Mouse (Mus musculus): ENCODE data around the gene Rxra.

The Rxra gene

DNA sequence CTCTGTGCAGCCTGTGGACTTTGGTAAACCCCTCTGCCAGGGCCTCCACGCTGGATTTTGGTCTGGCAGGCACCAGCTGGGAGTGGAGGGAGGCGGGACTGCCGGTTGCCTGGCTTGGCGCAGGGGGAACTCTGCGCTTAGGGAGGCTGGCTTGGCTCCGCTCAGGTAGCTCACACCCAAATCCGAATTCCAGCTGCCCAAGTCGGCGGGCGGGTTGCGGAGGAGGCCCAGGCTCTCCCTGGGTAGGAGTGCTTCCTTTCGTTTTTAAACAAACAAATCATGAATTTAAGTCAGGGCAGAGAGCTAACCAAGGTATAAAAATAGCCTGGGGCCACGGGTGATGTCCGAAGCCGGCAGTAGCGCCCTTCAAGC, at the start of gene Rxra:
Gene Rxra (plus strand): TSS at position 335 of the 372 bp plus-strand sequence.
- peak in 1 of 2 experiments; percentile 65 for DNase-seq (ENCODE audit: inconsistent age in 2 of 2, low spot score in 1 of 2)

DNA sequence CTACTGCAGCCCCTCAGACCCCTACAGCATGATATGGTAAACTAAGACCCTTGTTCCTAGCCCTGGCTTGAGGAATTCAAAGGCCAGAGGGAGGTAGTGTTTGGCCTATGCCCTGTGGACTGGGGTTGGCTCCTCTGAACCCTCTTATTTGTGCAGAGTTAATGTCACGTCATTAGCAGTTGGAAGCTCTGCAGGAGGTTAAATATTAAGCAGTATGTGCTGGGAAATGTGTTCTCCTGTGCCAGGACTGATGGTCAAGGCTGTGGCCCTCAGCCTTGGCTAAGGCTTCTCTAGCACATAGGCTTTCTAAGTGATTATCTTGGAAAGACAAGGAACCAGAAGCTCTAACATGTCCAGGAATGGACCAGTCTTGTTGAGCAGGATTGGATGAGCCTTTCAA, 49.6 kb upstream of the Rxra start:
- DNase-seq (ENCODE audit: inconsistent age in 2 of 2, low spot score in 1 of 2), result no peak

DNA sequence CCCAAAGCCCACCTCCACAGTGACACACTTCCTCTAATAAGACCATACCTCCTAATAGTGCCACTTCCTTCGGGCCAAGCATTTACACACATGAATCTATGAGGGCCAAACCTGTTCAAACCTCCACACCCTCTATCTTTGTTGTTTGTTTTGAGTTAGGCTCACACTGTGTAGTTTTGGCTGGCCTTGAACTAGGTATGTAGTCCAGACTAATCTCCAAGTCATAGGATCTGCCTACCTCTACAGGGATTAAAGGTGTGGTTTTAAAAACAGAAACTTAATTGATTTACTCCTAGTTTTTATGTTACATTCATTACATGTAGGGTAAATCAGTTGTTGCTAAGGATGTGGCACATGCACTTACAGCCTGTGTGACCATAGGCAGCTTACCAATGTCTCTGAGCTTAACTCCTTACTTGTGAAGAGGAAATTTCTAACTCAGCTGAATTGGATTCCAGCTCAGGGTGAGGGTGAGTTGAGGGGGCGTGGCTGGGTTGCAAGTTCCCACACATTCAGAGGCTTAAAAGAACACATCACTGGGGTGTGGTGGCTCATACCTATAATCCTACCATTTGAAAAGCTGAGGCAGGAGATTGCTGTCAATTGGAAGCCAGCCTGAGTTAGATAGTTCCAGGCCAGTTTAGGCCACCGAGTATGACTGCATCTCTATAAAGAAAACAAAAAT, 45.5 kb upstream of the Rxra start:
- no peak for DNase-seq (ENCODE audit: inconsistent age in 2 of 2, low spot score in 1 of 2)

DNA sequence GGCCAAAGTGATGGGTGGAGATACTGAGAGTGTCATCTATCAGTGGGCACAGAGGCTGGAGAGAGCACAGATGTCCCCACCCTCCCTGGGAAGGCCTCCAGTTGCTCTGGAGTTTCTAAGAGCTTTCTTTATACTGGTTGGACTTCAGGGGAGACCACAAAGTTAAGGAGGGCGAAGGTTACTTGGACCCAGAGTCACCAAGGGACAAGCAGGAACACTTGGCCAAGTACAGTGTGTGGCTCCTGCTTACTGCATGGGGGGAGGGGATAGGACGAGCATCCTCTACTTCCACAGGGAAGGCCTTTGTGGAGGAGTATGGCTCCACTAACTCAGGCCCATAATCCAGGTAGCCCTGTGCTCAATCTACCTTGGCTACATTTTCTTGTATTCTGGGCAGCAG, 42.8 kb upstream of the Rxra start:
- DNase-seq (ENCODE audit: inconsistent age in 2 of 2, low spot score in 1 of 2), result no peak

DNA sequence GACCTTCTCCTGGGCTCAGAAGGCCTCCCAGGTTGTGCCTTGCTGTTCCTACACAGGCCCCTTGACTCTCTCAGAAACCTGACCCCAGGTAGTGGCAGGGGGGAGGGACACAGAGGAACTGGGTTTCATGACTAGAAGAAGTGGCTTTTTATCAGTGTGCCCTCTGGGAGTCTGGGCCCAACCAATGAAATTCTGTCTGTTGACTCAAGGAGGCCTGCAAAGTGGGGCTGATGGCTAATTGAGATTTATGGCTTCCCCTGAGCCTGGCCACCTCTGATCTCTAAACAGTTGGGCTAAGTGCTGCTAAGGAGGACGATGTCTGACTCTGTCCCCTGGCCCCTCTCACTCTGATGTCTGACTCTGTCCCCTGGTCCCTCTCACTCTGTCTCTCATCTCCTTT, 42.2 kb upstream of the Rxra start:
- no peak for DNase-seq (ENCODE audit: inconsistent age in 2 of 2, low spot score in 1 of 2)

DNA sequence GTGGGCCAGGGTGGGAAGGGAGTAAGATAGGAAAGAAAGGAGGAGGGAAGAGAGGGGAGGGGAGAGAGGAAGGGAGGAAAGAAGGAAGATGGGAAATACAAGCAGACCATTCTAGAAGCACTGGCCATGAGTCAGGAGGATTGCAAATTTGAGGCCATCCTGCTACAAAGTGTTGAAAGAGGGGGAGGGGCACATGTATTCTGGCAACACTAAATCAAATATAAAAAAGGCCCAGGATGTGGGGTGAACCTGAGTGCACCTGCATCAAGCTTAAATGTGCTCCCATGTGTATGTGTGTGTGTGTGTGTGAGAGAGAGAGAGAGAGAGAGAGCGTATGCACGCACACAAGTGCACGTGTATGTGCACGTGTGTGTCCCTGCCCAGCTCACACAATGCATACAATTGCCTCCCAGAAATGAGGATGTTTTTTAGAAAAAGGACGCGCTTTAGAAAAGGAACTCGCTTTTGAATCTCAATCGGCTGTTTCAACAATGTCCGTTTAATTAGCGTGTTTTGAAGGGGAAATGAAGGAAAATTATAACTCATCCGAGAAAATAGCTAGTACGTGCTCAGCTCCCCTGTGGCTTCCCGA, 41.0 kb upstream of the Rxra start:
- no peak for DNase-seq (ENCODE audit: inconsistent age in 2 of 2, low spot score in 1 of 2)

DNA sequence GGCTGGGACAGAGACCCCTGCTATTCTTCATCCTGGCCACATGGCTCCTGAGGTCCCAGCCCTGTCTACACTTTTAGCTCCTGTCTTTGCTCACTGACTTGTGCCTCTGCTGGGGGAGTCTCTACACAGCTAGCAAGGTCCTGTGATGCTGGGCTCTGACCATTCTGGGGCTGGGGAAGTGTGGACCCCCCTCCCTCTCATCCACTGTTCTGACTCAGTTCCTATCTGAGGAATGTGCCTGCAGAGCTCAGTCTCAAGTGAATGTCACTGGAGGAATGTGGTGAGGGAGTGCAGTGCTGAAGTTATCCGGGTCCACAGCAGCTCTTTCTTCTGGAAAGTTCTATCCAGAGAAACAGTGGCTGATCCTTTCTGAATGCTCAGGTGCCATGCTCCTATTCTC, 39.4 kb upstream of the Rxra start:
- DNase-seq (ENCODE audit: inconsistent age in 2 of 2, low spot score in 1 of 2), result no peak

DNA sequence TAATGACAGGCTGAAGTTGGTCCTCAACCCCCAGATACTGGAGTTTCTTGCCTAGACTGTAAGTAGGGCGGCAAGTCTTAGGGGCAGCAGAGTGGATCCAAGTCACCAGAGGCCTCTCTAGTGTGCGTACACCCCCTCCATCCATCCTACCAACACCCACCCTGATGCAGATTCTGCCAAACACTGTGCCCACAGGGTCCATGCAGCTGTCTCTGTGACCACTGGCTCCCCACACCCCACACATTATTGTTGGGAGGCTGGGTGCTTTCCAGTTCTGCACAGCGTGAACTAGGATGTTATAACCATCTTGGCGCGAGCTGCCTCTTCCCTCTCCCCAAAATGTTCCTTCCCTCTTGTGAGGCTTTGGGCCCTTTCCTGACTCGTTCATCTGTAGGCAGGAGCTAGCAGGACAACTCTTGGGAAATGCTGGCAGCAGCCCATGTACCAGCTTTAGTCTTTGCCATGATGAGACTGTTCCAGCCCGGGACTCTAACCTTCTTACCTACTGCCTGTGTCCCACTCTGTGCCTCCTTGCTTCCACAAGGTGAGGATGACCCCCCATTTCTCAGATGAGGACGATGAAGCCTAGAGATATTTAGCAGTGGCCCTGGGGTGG, 38.9 kb upstream of the Rxra start:
- DNase-seq (ENCODE audit: inconsistent age in 2 of 2, low spot score in 1 of 2), result no peak

DNA sequence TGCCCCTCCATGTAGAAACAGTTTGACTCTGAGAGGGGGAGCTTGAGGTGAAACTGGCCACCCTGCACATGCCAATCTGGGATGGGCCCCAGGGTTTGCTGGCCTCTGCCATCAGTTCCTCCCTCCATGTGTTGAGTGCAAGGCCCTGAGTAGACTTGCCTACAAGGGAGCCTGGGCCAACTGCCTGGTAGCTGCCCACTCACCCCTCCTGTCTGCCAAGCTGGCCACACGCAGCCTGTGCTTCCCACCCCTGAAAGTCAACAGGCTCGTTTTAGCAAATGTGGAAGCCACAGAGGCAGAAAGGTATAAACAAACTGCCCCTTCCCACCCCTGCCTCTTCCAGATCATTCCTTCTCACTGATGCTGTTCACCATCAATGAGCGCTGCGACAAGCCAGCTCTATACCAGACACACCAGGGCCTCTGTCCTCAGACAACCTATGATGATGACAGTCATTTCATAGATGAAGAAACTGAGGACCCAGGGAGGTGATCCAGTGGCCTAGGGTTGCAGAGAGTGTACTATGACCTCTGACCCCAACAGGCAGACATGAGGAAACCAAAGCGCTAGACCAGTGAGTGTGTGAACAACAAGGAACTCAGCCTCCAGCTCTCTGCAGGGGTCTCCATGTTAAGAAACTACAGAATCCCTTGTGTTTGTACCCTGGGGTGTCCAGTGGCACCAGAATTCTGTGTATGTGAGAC, 36.5 kb upstream of the Rxra start:
- DNase-seq (ENCODE audit: inconsistent age in 2 of 2, low spot score in 1 of 2), result no peak

DNA sequence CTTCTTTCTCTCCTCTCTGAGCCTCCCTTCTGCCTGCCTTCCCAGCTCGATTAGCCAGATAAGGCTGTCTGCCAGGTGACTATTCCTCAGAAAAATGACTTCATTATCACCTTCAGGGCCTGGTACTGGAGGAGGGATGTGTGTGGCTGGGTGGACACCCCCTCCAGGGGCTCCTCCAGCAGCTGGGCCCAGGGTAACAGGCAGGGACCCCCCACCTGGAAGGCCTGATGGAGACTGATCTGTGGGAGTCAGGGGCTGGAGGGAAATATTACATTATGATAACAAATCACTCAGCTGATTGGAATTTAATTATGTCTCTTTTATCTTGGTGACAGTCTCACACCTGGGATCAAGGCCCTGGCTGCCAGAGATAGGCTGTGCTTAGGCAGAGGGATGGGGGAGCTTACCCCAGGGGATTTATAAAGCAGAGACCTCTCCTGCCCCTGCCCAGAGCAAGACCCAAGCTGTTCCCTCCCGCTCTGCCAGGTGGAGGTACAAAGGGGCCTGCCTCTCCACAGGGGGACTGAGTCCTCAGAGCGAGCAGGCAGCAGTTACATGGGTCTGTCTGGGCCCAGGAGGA, 35.2 kb upstream of the Rxra start:
- no peak for DNase-seq (ENCODE audit: inconsistent age in 2 of 2, low spot score in 1 of 2)

DNA sequence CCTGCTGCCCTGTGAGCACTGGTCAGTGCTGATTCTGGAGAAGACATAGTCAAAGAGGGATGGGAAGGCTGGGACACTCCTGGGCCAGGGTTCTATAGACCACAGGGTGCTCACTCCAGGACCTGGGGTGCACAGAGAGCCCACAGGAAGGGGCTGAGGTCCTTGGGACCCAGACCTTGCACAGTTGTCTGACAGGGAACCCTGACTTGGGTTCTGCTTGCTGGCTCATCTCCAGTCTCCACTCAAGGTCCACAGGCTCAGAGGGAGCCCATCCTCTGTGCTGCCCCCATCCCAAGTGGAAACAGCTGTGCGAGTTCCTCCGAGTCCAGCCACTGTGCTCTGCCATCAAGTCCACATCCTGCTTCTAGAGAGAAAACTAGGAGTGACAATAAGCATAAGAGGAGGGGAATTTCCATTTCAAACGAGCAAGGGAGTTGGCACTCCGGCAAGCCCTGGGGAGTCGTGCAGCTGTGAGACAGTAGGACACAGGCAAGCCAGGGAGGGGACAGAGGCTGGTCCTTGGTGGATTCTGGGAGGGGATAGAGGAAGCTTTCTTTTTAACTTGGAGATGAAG, 31.6 kb upstream of the Rxra start:
- no peak for DNase-seq (ENCODE audit: inconsistent age in 2 of 2, low spot score in 1 of 2)

DNA sequence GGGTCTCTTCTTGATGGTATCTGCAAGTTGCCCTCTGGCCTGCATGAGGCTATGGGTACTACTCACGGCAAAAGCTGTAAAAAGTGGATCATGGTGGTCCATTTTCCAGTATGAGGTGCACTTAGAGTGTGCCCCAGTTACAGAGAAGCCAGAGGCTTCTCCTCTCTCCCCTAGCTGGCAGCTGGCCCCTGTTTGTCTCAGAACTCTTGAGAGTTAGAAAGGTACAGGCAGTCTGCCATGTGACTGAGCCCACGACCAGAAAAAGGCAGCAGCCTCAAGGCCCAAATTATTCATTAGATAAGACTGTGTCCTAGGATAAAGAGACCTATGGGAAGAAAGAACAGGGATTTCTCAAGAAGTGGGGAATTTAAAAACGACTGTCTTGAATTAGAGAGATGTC, 30.8 kb upstream of the Rxra start:
- DNase-seq (ENCODE audit: inconsistent age in 2 of 2, low spot score in 1 of 2), result no peak

DNA sequence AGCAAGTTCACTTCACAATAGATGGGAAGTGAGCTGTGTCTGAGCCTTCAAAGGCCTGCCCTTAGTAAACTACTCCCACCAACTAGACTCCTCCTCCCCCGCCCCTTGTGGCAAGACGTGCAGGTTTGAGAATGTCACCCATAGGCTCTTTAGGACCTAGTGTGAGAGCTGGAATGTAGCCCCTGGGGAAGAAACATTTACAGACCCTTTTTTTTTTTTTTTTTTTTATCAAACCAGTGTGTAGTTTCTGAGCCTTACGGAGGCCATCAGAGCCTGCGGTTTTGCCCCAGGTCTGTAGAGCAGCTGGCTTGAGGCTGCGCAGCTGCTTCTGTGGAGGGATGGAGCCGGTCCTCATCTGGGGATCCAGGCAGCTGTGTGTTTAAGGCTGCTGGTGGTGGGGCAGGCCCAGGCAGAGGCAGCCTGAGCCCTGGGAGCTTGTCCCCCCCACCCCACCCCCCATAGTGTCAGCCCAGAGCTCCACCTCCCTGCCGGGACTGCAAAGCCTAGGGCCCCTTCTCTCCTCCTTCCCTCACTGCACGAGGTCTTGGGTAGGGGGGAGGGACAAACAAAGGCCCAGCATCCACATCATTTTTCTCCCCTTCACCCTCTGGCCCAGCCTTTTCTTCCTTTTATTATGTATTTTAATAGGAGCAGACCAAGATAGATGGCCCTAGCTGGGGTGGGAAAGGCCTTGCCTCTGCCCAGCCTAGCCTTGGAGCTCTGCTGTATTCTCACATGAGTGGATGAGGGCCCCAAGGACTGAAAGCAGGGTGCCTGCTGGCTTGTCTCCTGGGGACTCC, 26.2 kb upstream of the Rxra start:
- no peak for DNase-seq (ENCODE audit: inconsistent age in 2 of 2, low spot score in 1 of 2)

DNA sequence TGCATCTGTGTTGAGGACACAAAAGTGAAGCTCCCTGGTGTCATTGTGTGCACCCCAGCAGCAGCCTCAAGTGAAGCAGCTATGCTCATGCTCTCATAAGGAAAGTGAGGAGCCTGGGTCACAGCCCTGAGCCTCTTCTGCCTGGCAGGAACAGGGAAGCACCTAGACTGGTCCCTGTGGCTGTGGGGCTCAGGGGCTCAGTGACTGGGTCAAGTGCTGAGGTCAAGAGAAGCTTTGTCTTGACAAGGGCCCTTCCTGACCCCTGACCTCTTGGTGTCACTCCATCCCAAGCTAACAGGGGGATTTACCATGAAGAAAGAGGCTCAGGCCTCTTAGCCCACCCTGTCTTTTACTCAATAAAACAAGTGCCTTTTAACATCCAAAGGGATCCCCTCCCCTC, 25.2 kb upstream of the Rxra start:
- DNase-seq (ENCODE audit: inconsistent age in 2 of 2, low spot score in 1 of 2), result no peak

DNA sequence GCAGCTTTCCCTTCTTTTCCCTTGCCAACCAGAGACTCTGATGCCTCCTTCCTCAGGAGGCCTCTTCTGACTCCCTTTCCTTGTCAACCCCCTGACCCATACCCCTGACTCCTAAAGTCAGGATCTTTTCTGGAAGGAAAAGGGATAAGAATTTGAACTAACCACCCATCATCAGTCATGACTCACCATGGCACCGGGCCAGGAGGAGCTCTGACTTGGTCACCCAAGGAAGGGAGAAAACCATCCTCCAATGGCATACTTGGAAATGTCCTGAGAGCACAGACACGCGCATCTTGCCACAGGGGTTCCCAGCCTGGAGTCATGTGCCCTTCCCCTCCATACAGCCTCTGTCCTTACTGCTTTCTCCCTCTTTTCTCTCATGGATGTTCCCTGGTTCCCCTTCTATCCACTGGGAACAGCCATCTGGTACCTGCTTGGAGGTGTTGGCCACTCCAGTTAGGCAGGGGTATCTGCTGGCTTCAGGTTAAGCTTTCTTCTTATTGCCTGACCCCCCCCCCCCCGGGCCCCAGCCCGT, 22.7 kb upstream of the Rxra start:
- peak; percentile 65 to 80 for DNase-seq (ENCODE audit: inconsistent age in 2 of 2, low spot score in 1 of 2)

DNA sequence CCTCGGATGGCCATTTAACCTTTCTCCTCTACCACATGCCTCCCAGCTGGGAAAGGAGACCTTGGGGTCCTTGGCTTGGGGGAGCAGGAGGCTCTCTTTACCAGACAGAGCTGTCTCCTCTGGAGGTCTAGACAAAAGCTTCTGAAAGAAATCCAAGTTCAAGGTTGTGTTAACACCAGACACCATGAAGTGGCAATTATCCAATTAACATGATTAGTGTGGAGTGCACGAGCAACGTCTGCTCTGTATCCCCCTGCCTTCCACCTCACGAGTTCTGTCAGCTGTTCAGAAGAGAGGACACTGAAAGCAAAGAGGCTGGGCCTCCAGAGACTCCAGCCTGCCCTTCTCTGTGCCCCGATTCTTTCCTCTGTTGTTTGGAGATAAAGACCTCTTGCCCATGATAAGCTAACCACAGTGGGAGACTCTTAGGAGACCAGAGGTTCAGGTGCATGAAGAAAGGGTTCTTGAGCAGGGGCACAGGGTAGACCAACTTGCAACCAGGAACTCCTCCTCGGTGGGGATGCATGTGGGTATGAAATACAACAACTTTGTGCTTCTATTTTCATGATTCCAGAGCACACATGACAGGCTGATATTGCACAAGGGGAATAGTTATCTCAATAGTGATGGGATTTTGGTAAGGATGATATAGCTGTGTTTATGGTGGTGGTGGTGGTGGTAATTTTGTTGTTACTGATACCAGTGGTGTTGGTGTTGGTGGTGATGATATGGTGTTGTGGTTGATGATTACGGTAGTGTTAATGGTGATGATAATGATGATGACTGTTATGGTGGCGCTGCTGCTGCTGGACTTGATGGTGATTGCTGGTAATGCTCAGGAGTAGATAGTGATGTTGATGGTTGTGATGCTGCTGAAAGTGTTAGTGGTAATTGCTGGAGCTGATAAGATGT, 21.7 kb upstream of the Rxra start:
- peak in 1 of 2 experiments; percentile 22 for DNase-seq (ENCODE audit: inconsistent age in 2 of 2, low spot score in 1 of 2)

DNA sequence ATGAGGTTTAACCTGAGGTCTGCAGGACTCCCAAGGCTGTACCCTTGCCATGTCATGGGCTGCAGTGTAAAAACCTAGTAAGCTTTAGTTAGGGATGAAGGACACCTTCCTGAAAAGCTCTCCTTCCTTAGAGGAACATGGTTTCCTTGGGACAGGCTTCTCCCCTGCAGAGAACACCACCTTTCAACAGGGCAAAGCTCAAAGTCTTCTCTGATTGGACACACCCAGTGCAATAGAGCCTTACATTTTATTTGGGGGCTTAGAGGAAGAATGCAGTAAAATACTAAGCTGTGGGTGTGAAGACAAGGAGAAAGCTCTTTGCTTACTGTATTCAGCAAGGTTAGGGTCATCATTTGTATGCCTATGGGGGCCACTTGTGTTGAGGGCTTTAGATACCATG, 19.7 kb upstream of the Rxra start:
- DNase-seq (ENCODE audit: inconsistent age in 2 of 2, low spot score in 1 of 2), result no peak

DNA sequence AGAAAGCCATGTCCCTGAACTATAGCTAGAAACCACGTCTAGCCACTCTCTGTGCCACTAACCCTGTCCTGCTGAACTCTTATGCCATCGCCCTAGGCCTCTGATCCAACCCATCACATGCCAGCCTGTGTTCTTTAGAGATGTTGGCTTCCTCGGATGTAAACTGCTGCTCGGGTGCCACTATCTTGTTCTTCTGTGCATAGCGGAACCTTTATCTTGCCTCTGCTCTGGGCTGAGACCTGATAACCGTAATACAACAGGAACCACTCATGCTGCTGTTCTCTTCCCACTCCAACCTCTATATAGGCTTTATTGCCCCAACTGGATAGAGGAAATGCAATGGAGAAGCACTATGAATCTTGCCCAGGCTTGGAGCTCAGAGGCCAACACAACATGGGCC, 11.0 kb upstream of the Rxra start:
- DNase-seq (ENCODE audit: inconsistent age in 2 of 2, low spot score in 1 of 2), result no peak

DNA sequence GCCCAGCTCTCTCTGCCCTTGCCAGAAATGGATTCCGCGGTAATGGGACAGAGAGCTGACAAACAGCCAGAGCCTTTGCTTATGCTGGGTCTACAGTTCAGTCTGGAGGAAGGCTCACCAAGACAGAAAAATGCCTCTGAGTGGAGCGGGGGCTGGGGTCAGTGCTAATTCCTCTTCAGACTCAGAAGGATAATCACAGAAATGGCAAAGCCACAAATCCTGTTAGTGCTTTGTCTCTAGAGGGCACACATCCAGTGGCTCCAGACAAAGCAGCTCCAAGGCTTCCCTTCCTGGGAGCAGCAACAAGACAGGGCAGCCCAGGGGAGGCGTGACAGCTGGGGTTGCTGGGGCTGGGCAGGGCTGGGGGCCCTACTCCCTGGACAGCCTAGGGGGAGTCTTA, 9.5 kb upstream of the Rxra start:
- DNase-seq (ENCODE audit: inconsistent age in 2 of 2, low spot score in 1 of 2), result no peak
